Mouse (Mus musculus) CH12.LX (cell line): ENCODE results near the gene Galnt18.

Experiments
- CHD2 ChIP-seq: IDR thresholded peaks from 2 replicates; pipeline ENCODE4 v1.6.1; 2011; ENCODE audit warnings: low read length, improper control_type of control experiment
- POLR2A ChIP-seq: IDR thresholded peaks from 2 replicates; pipeline ENCODE4 v1.6.1; 2011; ENCODE audit warnings: low read depth, mild to moderate bottlenecking, improper control_type of control experiment, low read length

GRCm38 (mm10) chr7:111785478-111785877 is 5.7 kb upstream of the Galnt18 start:
- TF ChIP-seq POLR2A (no peak), CHD2 (no peak)
